Mouse (Mus musculus): ENCODE results near the gene Mxi1.

- TF ChIP-seq ZNF384 (IDR thresholded peaks at IDR 0.05; ENCODE audit: low read depth, low read length): no peak
- no peak for TF ChIP-seq ZC3H11A (IDR thresholded peaks at IDR 0.05; ENCODE audit: borderline replicate concordance, low read depth, low read length)
- TF ChIP-seq HCFC1 (IDR thresholded peaks at IDR 0.05; ENCODE audit: borderline replicate concordance, insufficient read depth, low read length): no peak
- TF ChIP-seq CHD2 (IDR thresholded peaks at IDR 0.05; ENCODE audit: low read depth, low read length): no peak
- no peak for TF ChIP-seq MAFK (IDR thresholded peaks at IDR 0.05; ENCODE audit: insufficient read depth, low read depth, low read length)
Observed at GRCm38 (mm10) chr19:53303382-53303781, 6.9 kb upstream of the Mxi1 start.

Measured in ES-E14 (cell line).